Mouse (Mus musculus) lung, postnatal 0 days (tissue): ENCODE results near the gene Hist1h3d. TPM values are rescaled to one million over a fixed set of nuclear protein-coding genes. Genes with fewer than 3 reads are reported as not detected.
"Not testable (repeated sequence)": the region's sequence is repeated elsewhere in the genome, so short reads cannot be mapped to it uniquely, and the experiment has no call there.

Source experiments
- ATAC-seq: fragments of 200-750 bp; cut with Nextera tagmentation; 2 replicates; pipeline ENCODE4 v1.8.0; 2017; ENCODE audit warnings: moderate library complexity
- DNase-seq: peaks from one replicate; pipeline ENCODE4 v3.0.0-alpha.2; 2016; ENCODE audit warnings: low spot score
- H3K27ac ChIP-seq: fragments of 300-500 bp; sonication (generic); 2 replicates; pipeline ENCODE4 v1.5.1; 2014; ENCODE audit warnings: antibody characterized with exemption, mild to moderate bottlenecking, low read length, mixed read lengths
- H3K27me3 ChIP-seq: fragments of 300-500 bp; sonication (generic); replicated peaks from 2 replicates; pipeline ENCODE4 v1.6.1; 2014; ENCODE audit warnings: low read length, mixed read lengths; ENCODE audit not compliant: insufficient read depth
- H3K36me3 ChIP-seq: fragments of 300-500 bp; sonication (generic); 2 replicates; pipeline ENCODE4 v1.6.1; 2014; ENCODE audit warnings: low read length, mixed read lengths; ENCODE audit not compliant: insufficient read depth
- H3K4me1 ChIP-seq: fragments of 300-500 bp; sonication (generic); 2 replicates; pipeline ENCODE4 v1.6.1; 2014; ENCODE audit warnings: antibody characterized with exemption, low read depth, low read length, mixed read lengths; ENCODE audit not compliant: insufficient read depth
- H3K4me2 ChIP-seq: fragments of 300-500 bp; sonication (generic); replicated peaks from 2 replicates; pipeline ENCODE4 v1.6.1; 2014; ENCODE audit warnings: low read depth, mild to moderate bottlenecking, low read length, moderate library complexity, mixed read lengths
- H3K4me3 ChIP-seq: fragments of 300-500 bp; sonication (generic); 2 replicates; pipeline ENCODE4 v1.5.1; 2014; ENCODE audit warnings: low read depth, low read length
- H3K9ac ChIP-seq: fragments of 300-500 bp; sonication (generic); replicated peaks from 2 replicates; pipeline ENCODE4 v1.6.1; 2014; ENCODE audit warnings: low read depth, mild to moderate bottlenecking
- H3K9me3 ChIP-seq: fragments of 300-500 bp; sonication (generic); 2 replicates; pipeline ENCODE4 v1.6.1; 2016; ENCODE audit warnings: low read length, mixed read lengths
- CTCF ChIP-seq: IDR thresholded peaks from 2 replicates; pipeline ENCODE4 v1.5.1; 2016; ENCODE audit warnings: antibody characterized with exemption, mild to moderate bottlenecking
- EP300 ChIP-seq: IDR thresholded peaks from 2 replicates; pipeline ENCODE4 v1.6.1; 2016; ENCODE audit warnings: antibody characterized with exemption, mild to moderate bottlenecking, control low read depth
- WGBS: fragments of 180-500 bp; shearing (Covaris S2); extraction: QIAGEN DNeasy Blood & Tissue Kit; methylation state at CpG from one replicate; pipeline ENCODE4 v1.1.7; 2014; 5-methylcytosine and 5-hydroxymethylcytosine counted together
- polyA plus RNA-seq: library from polyadenylated mRNA; unstranded; fragments of >200 nt; fragmentation: Nextera tagmentation; extraction: Ambion mirVana; gene quantifications from 2 replicates; pipeline ENCODE4 v1.2.1, GENCODE M21; 2015

The Hist1h3d gene
- polyA plus RNA-seq, 1 experiment from 2014 or later = 1.3 TPM

DNA sequence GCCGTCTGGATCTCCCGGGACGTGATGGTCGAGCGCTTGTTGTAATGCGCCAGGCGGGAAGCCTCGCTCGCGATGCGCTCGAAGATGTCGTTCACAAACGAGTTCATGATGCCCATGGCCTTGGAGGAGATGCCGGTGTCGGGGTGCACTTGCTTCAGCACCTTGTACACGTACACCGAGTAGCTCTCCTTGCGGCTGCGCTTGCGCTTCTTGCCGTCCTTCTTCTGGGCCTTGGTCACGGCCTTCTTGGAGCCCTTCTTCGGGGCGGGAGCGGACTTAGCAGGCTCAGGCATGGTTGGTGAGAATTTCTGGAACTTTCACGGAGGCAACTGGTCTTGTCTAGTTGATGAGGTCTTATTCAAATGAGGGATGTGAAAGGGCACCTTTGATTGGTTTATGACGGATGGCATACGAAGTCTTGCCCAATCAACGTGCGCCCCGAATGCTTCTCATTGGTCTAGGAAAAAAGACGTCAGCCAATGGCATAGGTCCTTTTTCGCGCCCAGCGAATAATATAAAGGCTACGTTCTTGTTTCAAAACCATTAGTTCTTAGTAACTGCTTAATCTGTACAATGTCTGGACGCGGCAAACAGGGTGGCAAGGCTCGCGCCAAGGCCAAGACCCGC is 1.6 kb upstream of the Hist1h3d start, which contains the start of the genes Hist1h2bf and Hist1h2ad:
TSS of gene Hist1h2bf (minus strand) at position 299 of the 627 bp plus-strand sequence.
TSS of gene Hist1h2ad (plus strand) at position 484 of the 627 bp plus-strand sequence.
- DNase-seq = peak; percentile 99
- ATAC-seq = peak; percentile 88
- not testable (repeated sequence) for H3K27me3 ChIP-seq, H3K36me3 ChIP-seq, H3K9me3 ChIP-seq
- peak; percentile 90 for TF ChIP-seq EP300
- under 1% methylated on average over 17 of the region's 42 CpGs for WGBS
- Histone ChIP-seq H3K4me1 (peaks cover 11% of the 10 kb centered on the region; the same call in 1 of the 2 replicates), H3K4me3 (peak within 1 kb of the TSS; percentile 35; the same call in 1 of the 2 replicates), H3K27ac (peak within 1 kb of the TSS; percentile 75; the same call in 1 of the 2 replicates), H3K9ac (peak within 1 kb of the TSS; percentile 27; the same call in 1 of the 2 replicates), H3K4me2 (peak within 1 kb of the TSS; percentile 64)

DNA sequence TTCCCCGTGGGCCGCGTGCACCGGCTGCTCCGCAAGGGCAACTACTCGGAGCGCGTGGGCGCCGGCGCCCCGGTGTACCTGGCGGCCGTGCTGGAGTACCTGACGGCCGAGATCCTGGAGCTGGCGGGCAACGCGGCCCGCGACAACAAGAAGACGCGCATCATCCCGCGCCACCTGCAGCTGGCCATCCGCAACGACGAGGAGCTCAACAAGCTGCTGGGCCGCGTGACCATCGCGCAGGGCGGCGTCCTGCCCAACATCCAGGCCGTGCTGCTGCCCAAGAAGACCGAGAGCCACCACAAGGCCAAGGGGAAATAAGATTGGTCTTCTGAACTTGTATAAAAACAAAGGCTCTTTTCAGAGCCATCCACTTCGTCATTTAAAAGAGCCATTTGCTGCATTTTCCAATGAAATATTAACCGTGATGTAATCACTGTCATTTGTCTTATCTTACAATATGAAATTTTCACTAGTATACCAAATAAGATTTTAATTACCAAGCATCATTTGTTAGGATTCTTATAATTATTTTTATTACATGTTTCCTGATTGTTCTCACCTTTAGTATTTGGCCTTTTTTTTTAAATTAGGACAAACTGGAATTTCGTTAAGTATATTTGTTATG is 905 bp upstream of the Hist1h3d start:
- 0% methylated on average over 5 of the region's 39 CpGs for WGBS
- peak overlapping the region; percentile 75; the same call in 1 of the 2 replicates for H3K27ac ChIP-seq
- H3K27me3 ChIP-seq, H3K9ac ChIP-seq, H3K9me3 ChIP-seq, H3K36me3 ChIP-seq: not testable (repeated sequence)
- H3K4me1 ChIP-seq = peaks cover 11% of the 10 kb centered on the region; the same call in 1 of the 2 replicates
- peak; percentile 36 for DNase-seq
- H3K4me3 ChIP-seq = 0 out of 2 replicates have a peak overlapping the region, but pooled peaks have one; percentile 15
- peak overlapping the region; percentile 64 for H3K4me2 ChIP-seq
- peak; percentile 3 for ATAC-seq

DNA sequence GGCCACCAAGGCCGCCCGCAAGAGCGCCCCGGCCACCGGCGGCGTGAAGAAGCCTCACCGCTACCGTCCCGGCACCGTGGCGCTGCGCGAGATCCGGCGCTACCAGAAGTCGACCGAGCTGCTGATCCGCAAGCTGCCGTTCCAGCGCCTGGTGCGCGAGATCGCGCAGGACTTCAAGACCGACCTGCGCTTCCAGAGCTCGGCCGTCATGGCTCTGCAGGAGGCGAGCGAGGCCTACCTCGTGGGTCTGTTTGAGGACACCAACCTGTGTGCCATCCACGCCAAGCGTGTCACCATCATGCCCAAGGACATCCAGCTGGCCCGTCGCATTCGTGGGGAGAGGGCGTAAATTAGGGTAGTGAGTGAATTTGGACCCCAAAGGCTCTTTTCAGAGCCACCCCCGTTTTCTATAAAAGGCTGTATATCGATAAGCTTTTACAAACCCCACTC is 326 bp downstream of the Hist1h3d start:
- ATAC-seq, DNase-seq, H3K36me3 ChIP-seq, H3K9me3 ChIP-seq, H3K9ac ChIP-seq, H3K27me3 ChIP-seq: not testable (repeated sequence)
- peaks cover 11% of the 10 kb centered on the region; the same call in 1 of the 2 replicates for H3K4me1 ChIP-seq
- peak overlapping the region; percentile 35 for H3K4me3 ChIP-seq
- peak overlapping the region; percentile 57 for H3K4me2 ChIP-seq
- WGBS = 0% methylated on average over 8 of the region's 40 CpGs
- peak overlapping the region; percentile 76 for H3K27ac ChIP-seq

DNA sequence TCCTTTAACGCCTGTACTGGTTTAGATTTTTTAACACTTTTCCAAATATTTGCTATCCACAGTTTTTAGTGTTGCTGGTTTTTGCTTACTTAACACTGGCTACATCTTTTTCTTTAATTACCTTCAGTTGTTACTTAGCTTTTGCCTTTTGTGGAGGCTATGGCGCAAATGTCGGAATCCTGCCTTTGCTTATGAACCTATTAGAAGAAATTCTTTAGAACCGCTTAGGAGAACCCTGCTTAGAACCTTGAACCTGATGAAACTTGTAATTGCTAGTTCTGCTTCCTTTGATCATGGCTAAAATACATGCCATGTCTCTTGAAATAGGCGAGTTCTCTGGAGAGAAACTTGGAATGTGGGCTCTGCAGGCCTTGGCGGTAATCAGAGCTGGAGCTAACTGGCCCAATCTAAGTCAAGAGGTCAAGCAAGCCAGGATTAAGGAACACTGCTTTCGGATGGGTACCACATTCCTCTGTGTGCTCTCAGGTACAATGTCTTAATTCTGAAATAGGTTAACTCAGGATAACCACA is 853 bp downstream of the Hist1h3d start:
- 6% methylated on average over 7 of the region's 7 CpGs for WGBS
- H3K4me3 ChIP-seq = peak overlapping the region; percentile 35
- DNase-seq = peak; percentile 24

DNA sequence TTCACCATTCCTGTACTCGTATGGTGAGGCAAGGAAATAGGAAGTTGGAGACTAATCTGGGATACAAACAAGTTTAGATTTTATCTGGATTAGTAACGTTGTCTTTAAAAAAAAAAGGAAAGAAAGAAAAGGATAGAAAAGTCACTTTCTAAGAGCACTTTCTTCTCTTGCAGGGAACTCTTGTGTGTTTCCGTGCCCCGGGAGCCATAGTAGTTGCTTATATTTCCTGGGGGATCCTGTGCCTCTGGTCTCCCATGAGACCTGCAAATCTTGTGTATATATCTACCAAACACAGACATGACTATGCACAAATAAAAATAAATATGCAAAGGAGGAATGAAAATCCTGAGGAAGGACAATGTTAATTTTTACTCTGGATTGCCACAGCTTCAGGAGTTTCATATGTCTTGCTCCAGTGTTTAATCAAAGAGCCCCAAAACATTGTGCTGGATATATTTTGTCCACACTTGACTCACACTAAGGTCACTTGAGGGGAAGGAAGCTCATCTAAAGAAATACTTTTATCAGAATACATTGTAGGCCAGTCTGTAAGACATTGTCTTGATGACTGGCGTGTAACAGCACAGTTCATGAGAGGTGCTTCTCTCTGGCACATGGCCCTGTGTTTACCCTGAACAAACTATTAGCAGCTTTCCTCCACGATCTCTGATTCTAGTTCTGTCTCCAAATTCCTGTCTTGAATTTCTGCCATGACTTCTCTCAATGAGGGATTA is 1.5 kb downstream of the Hist1h3d start:
- H3K4me2 ChIP-seq = peak overlapping the region; percentile 57
- no peak for ATAC-seq
- peak; percentile 10 for DNase-seq
- H3K4me1 ChIP-seq = peaks cover 11% of the 10 kb centered on the region; the same call in 1 of the 2 replicates
- H3K9me3 ChIP-seq = no peaks in the 10 kb centered on the region
- H3K4me3 ChIP-seq = peak overlapping the region; percentile 35; the same call in 1 of the 2 replicates
- H3K27me3 ChIP-seq = no peaks in the 10 kb centered on the region
- H3K27ac ChIP-seq = no peak overlapping the region
- 22% methylated on average over 6 of the region's 6 CpGs for WGBS
- no peaks in the 10 kb centered on the region for H3K36me3 ChIP-seq
- no peak for TF ChIP-seq CTCF
- TF ChIP-seq EP300 = no peak
- H3K9ac ChIP-seq = no peak overlapping the region

More for the DNA sequence above, 853 bp downstream of the Hist1h3d start:
- Histone ChIP-seq H3K4me2 (peak overlapping the region; percentile 57), H3K9ac (no peak overlapping the region), H3K4me1 (peaks cover 11% of the 10 kb centered on the region; the same call in 1 of the 2 replicates), H3K27me3 (no peaks in the 10 kb centered on the region), H3K27ac (no peak overlapping the region), H3K9me3 (no peaks in the 10 kb centered on the region), H3K36me3 (no peaks in the 10 kb centered on the region)
- no peak for ATAC-seq
- no peak for TF ChIP-seq CTCF
- no peak for TF ChIP-seq EP300

DNA sequence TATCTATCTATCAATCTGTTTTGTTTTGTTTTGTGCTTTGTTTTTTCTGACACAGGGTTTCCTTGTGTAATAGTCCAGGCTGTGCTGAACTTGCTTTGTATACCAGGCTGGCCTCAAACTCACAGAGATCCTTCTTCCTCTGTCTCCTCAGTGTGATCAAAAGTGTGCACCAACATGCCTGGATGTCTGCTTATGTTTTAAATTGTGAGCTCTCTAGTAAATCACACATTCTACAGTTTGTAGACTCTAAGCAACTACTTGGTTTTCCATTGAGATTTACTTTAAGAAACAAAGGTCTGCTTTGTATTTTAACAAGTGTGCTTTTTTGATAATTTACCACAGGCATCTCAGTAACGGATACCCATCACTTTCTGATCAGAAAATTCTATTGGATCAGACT is 2.3 kb downstream of the Hist1h3d start:
- Histone ChIP-seq H3K4me2 (no peak overlapping the region), H3K4me1 (peaks cover 8% of the 10 kb centered on the region), H3K9ac (no peak overlapping the region), H3K27me3 (no peaks in the 10 kb centered on the region), H3K9me3 (no peaks in the 10 kb centered on the region), H3K27ac (no peak overlapping the region), H3K36me3 (no peaks in the 10 kb centered on the region), H3K4me3 (no peak overlapping the region)
- DNase-seq (no peak), ATAC-seq (no peak)
- TF ChIP-seq CTCF = no peak
- TF ChIP-seq EP300 = no peak
- 96% methylated on average over 1 of the region's 1 CpGs for WGBS
